Mouse (Mus musculus): ENCODE measurements around the gene Piezo1. TPM values are rescaled to one million over a fixed set of nuclear protein-coding genes. Genes with fewer than 3 reads are reported as not detected.

The Piezo1 gene
- polyA plus RNA-seq, 1 experiment: 9.1 TPM

GRCm38 (mm10) chr8:122460524-122461472 is 90.3 kb downstream of the Piezo1 start, which contains the start of gene Snai3:
TSS of gene Snai3 (minus strand) at chr8:122460733.
- DNase-seq (ENCODE audit: extremely low spot score in 1 of 2, low spot score in 1 of 2): no peak

- no peak for DNase-seq (ENCODE audit: extremely low spot score in 1 of 2, low spot score in 1 of 2)
Observed at GRCm38 (mm10) chr8:122459990-122460389, 91.1 kb downstream of the Piezo1 start.

GRCm38 (mm10) chr8:122459218-122459900 is 91.8 kb downstream of the Piezo1 start:
- no peak for DNase-seq (ENCODE audit: extremely low spot score in 1 of 2, low spot score in 1 of 2)

GRCm38 (mm10) chr8:122457171-122457570 is 94.0 kb downstream of the Piezo1 start:
- no peak for DNase-seq (ENCODE audit: extremely low spot score in 1 of 2, low spot score in 1 of 2)

GRCm38 (mm10) chr8:122454409-122454808 is 96.7 kb downstream of the Piezo1 start:
- DNase-seq (ENCODE audit: extremely low spot score in 1 of 2, low spot score in 1 of 2): no peak

GRCm38 (mm10) chr8:122452154-122452553 is 99.0 kb downstream of the Piezo1 start:
- DNase-seq (ENCODE audit: extremely low spot score in 1 of 2, low spot score in 1 of 2): no peak

- DNase-seq (ENCODE audit: extremely low spot score in 1 of 2, low spot score in 1 of 2): no peak
Observed at GRCm38 (mm10) chr8:122451161-122451703, 99.9 kb downstream of the Piezo1 start.

GRCm38 (mm10) chr8:122445203-122445602 is 105.9 kb downstream of the Piezo1 start:
- DNase-seq (ENCODE audit: extremely low spot score in 1 of 2, low spot score in 1 of 2): no peak

- DNase-seq (ENCODE audit: extremely low spot score in 1 of 2, low spot score in 1 of 2): peak; percentile 80 to 87
Observed at GRCm38 (mm10) chr8:122444058-122444748, 106.9 kb downstream of the Piezo1 start.

GRCm38 (mm10) chr8:122443262-122444006 is 107.7 kb downstream of the Piezo1 start, which contains the start of gene Mvd:
TSS of gene Mvd (minus strand) at chr8:122443422.
- peak; percentile 99 for DNase-seq (ENCODE audit: extremely low spot score in 1 of 2, low spot score in 1 of 2)

GRCm38 (mm10) chr8:122442781-122443180 is 108.3 kb downstream of the Piezo1 start:
- no peak for DNase-seq (ENCODE audit: extremely low spot score in 1 of 2, low spot score in 1 of 2)

- no peak for DNase-seq (ENCODE audit: extremely low spot score in 1 of 2, low spot score in 1 of 2)
Observed at GRCm38 (mm10) chr8:122442356-122442755, 108.8 kb downstream of the Piezo1 start.

- no peak for DNase-seq (ENCODE audit: extremely low spot score in 1 of 2, low spot score in 1 of 2)
Observed at GRCm38 (mm10) chr8:122441326-122441725, 109.8 kb downstream of the Piezo1 start.

GRCm38 (mm10) chr8:122439336-122439735 is 111.8 kb downstream of the Piezo1 start:
- no peak for DNase-seq (ENCODE audit: extremely low spot score in 1 of 2, low spot score in 1 of 2)

GRCm38 (mm10) chr8:122437708-122438331 is 113.3 kb downstream of the Piezo1 start:
- DNase-seq (ENCODE audit: extremely low spot score in 1 of 2, low spot score in 1 of 2): no peak

GRCm38 (mm10) chr8:122436586-122437125 is 114.5 kb downstream of the Piezo1 start:
- DNase-seq (ENCODE audit: extremely low spot score in 1 of 2, low spot score in 1 of 2): no peak

- DNase-seq (ENCODE audit: extremely low spot score in 1 of 2, low spot score in 1 of 2): no peak
Observed at GRCm38 (mm10) chr8:122436146-122436545, 115.0 kb downstream of the Piezo1 start.

- DNase-seq (ENCODE audit: extremely low spot score in 1 of 2, low spot score in 1 of 2): no peak
Observed at GRCm38 (mm10) chr8:122435375-122435774, 115.8 kb downstream of the Piezo1 start.

GRCm38 (mm10) chr8:122433269-122433905 is 117.7 kb downstream of the Piezo1 start:
- DNase-seq (ENCODE audit: extremely low spot score in 1 of 2, low spot score in 1 of 2): no peak
